Mouse (Mus musculus): ENCODE measurements around the gene Slc39a1.

Gene Slc39a1

DNA sequence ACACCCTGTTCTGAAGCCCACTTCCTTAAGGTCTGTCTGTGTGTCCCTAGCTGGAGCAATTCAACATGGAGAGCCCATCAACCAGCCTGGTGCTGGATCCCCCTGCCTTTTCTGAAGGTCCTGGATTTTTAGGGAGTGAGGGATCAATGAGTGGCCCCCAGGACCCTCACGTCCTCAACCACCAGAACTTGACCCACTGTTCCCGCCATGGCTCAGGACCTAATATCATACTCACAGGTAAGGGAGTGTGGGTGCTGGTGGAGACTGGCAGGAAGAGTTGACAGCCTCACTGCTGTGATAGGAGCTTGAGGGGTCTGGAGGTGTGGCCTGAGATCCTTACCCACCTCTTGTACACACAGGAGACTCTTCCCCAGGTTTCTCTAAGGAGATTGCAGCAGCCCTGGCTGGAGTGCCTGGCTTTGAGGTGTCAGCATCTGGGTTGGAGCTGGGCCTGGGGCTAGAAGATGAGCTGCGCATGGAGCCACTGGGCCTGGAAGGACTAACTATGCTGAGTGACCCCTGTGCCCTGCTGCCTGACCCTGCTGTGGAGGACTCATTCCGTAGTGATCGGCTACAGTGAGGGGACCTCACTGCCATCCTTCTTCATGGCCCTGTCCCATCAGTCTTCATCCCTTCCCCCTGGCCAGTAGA, 15.3 kb downstream of the Slc39a1 start:
- in situ Hi-C loops (cut with MboI; ENCODE audit: unreplicated experiment in 2 of 2) = no loop called here

- in situ Hi-C loops (cut with MboI; ENCODE audit: unreplicated experiment in 2 of 2) = no loop called here
These were observed 16.7 kb downstream of the Slc39a1 start for GRCm38 (mm10) chr3:90264687-90265033.

DNA sequence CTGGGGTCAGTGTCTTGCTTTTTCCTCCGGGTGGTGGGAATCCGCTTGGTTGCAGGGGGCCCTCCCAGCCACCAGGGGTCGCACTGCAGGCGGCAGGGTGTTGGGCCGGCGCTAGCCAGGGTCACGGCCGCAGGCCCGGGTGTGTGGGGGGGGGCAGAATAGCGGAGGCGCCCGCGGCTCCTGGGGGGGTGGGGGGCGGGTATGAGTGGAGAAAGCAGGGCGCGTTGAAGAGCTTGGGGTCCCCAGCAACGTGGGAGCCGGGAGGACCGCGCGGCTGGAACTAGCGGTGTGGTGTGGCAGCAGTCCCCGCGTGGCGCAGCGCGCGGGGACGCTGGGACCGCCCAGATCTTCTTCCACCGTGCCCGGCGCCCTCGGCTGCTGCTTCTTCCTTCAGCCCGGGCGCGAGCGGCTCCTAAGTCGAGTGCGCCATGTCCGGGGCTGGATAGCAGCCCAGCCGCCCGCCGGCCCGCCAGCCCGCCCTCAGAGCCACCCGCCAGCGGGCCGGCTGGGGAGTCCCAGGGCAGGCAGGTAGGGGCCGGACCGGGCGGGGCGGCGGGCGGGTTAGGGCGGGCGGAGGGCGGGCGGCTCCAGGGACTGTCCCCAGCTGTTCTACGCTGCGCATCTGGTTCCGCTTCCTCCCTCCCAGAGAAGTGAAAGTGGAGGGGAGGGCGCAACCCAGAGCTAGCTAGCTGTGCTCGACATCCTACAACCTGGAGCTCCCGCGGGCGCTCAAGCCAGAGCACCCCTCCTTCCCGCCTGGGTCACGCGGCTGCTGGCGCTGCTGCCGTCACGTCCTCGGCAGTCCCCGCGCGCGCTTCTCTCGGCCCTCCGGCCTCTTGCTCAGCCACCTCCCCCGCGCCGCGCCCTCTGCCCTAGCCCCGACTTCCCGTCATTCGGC, 17.3 kb downstream of the Slc39a1 start, which contains the start of gene Dennd4b:
Gene Dennd4b, plus strand, starts transcription at position 152 of the 898 bp plus-strand sequence.
- in situ Hi-C loops (cut with MboI; ENCODE audit: unreplicated experiment in 2 of 2) = no loop called here

DNA sequence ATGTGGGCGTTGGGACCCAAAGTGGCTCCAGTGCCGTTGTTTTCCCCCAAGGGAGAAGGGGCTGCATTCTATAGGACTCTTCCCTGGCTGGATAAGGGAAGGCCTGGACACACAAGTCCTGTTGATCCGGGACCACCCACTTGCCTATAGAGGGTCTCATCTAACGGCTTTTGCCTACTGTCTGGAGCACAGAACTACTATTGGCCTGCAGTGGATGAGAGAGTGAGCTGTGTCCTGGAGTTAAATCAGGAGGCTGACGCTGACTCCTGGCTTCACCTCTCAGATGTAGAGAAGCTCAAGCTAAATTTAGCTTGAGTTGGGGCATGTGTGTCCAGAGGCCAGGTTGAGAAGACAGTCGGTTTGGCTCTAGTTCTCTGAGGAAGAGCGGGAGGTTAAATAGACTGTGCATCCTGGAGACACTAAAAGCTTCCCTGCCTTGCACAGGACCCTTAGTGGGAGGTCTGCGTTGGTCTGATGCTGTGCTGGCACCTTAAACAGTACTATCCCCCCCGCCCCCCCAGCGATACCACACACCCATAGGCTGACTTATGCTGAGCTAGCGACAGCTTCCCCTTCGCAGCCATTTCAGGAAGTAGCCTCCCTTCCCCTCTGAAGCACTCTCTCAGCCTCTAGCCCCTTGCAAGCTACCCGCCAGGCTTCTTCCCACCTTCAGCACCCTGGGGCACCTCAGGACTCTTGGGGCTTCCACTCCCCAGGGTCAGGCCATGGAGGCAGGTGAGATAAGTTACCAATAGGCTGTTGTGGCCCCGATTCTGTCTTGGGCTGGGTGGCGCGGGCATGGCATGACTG, 18.2 kb downstream of the Slc39a1 start:
- in situ Hi-C loops (cut with MboI; ENCODE audit: unreplicated experiment in 2 of 2) = no loop called here

DNA sequence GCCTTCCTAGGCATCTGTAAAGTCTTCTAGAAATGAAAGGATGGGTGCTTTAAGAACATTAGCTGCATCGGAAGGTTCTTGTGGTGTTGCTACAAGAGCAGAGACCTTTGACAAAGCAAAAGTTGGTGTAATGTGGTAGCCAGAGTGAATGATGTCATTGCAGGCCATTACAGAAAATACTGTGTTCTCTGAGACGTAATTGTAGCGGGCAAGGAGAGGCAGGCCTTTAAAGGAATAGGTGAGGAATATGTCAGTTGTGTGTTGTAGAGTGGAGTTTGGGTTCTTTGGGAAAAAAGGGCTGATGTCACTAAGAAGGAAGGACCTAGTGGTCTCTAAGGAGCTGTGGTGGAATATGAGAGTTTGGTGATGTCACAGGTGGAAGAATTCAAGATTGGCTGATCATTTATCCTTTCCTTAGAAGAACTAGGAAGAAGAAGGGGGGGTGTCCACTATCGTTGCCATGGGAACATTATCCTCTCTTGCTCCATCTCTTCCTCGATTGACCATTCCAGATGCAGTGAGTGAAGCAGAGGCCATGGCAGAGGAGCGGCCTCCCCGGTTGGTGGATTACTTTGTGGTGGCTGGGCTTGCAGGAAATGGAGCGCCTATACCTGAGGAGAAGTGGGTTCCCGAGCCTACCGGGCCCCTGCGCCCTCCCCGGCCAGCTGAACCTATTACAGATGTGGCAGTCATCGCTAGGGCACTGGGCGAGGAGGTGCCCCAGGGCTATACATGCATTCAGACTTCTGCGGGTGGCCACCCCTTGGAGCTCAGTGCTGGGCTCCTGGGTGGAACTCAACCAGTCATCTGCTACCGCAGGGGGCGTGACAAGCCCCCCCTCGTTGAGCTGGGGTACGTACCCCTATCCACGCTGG, 19.2 kb downstream of the Slc39a1 start:
- in situ Hi-C loops (cut with MboI; ENCODE audit: unreplicated experiment in 2 of 2) = no loop called here

GRCm38 (mm10) chr3:90268190-90268589, 20.2 kb downstream of the Slc39a1 start:
- in situ Hi-C loops (cut with MboI; ENCODE audit: unreplicated experiment in 2 of 2) = no loop called here

- in situ Hi-C loops (cut with MboI; ENCODE audit: unreplicated experiment in 2 of 2) = no loop called here
These were observed 21.0 kb downstream of the Slc39a1 start for GRCm38 (mm10) chr3:90268971-90269370.

- in situ Hi-C loops (cut with MboI; ENCODE audit: unreplicated experiment in 2 of 2) = loop anchor here in 1 of 2 experiments (5.0 kb wide), 1 partner anchor 87 kb away; no protein-coding TSS in a partner anchor
These were observed 22.8 kb downstream of the Slc39a1 start for GRCm38 (mm10) chr3:90270784-90271183.

DNA sequence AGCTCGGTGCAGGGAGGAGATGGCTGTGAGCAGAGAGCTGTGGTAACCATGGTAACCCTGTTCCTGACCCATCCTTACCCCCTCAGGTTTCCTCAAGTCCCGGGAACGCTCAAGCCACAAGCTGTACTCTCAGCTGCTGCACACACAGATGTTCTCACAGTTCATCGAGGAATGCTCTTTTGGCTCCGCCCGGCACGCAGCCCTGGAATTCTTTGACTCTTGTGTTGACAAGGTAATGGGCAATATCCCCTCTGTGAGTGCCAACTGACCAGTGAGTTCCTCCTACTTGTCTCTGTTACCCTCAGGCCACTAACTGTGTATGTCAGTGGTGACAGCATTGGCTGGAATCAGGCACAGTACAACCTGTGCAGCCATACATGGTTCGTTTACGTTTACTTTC, 24.2 kb downstream of the Slc39a1 start:
- in situ Hi-C loops (cut with MboI; ENCODE audit: unreplicated experiment in 2 of 2) = loop anchor here in 1 of 2 experiments (5.0 kb wide), 1 partner anchor 85 kb away; no protein-coding TSS in a partner anchor

DNA sequence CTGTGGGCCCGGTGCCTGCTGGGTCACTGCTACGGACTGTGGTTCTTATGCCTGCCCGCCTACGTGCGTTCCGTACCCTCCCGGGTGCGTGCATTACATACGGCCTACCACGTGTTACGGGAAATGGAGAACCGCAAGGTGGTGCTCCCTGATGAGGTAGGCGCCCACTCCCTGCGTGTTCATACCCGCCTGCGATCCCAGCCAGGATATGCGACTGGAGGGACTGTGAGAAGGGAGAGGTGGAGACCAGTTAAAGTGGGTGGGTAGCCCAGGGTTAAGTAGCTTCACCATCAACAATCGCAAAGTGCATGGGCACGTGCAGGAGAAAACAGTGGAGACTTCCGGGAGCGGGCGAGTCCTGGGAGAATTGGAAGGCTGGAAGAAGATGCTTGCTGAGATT, 25.9 kb downstream of the Slc39a1 start:
- in situ Hi-C loops (cut with MboI; ENCODE audit: unreplicated experiment in 2 of 2) = loop anchor here in 1 of 2 experiments (5.0 kb wide), 1 partner anchor 83 kb away; no protein-coding TSS in a partner anchor

DNA sequence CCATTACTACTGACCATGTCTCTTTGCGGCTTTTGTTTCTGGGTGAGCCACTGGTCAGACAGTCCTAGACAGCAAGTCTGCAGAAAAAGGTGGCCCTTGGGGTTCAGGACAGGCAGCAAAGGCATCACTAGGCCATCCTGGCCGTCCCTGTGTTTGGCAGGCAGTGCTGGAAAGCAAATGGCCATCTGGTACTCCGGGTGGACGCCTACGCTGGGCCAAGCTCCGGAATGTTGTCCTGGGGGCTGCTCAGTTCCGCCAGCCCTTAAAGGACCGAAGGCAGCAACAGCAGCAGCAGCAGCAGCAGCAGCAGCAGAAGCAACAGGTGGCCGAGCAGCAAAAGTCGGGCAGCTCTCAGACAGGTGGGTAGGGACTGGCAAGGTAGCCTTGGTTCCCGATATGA, 27.3 kb downstream of the Slc39a1 start:
- in situ Hi-C loops (cut with MboI; ENCODE audit: unreplicated experiment in 2 of 2) = no loop called here

GRCm38 (mm10) chr3:90276858-90277257, 28.9 kb downstream of the Slc39a1 start:
- in situ Hi-C loops (cut with MboI; ENCODE audit: unreplicated experiment in 2 of 2) = no loop called here

GRCm38 (mm10) chr3:90277793-90278192, 29.8 kb downstream of the Slc39a1 start:
- in situ Hi-C loops (cut with MboI; ENCODE audit: unreplicated experiment in 2 of 2) = no loop called here

GRCm38 (mm10) chr3:90278211-90278610, 30.2 kb downstream of the Slc39a1 start:
- in situ Hi-C loops (cut with MboI; ENCODE audit: unreplicated experiment in 2 of 2) = no loop called here

DNA sequence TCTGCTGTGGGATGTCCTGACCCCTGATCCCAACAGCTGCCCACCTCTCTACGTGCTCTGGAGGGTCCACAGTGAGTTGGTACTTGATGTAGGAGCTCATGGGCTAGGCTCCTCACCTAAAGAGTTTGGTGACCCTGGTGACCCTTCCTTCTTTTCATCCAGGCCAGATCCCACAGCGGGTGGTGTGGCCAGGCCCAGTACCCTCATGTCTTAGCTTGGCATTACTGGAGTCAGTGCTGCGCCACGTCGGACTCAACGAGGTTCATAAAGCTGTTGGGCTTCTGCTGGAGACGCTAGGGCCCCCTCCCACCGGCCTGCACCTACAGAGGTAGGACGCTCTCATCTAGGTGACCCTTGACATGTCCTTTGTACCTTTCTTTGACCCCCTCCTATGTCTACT, 31.2 kb downstream of the Slc39a1 start:
- in situ Hi-C loops (cut with MboI; ENCODE audit: unreplicated experiment in 2 of 2) = no loop called here

DNA sequence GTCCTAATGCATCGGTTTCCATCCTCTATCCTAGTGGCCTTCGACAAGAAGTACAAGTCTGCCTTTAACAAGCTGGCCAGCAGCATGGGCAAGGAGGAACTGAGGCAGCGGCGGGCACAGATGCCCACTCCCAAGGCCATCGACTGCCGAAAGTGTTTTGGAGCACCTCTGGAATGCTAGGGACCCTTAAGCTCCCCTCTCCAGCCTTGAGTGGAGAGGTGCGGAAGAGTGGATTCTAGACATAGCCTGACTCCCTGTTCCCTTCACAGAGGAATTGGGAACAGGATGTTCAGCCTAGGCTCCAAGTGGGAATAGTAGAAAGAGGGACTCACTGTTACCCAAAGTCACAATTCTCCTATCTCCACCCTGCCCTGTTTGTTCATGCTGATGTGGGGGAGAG, 31.8 kb downstream of the Slc39a1 start:
- in situ Hi-C loops (cut with MboI; ENCODE audit: unreplicated experiment in 2 of 2) = loop anchor here in 1 of 2 experiments (10.0 kb wide), 1 partner anchor 95 kb away; no protein-coding TSS in a partner anchor

DNA sequence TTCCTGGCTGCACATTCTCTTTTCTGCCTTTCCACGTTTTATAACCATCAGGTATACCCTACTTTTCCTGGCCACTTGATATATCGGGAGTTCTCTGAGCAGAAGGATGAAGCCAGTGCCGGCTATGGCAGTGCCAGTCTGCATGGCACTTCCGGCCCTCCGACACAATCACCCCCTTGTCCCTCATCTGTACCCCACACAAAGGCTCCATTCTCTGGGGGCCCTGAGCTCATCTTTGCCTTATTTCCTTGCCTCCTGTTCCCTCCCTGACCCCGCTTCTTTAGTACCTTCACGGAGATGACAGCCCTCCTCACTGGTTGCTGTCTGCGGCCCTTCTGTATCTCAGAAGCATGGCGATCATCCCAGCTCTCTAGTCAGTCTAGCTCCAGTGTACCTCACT, 32.7 kb downstream of the Slc39a1 start:
- in situ Hi-C loops (cut with MboI; ENCODE audit: unreplicated experiment in 2 of 2) = loop anchor here in 1 of 2 experiments (10.0 kb wide), 1 partner anchor 94 kb away; no protein-coding TSS in a partner anchor

GRCm38 (mm10) chr3:90284150-90284549, 36.2 kb downstream of the Slc39a1 start:
- in situ Hi-C loops (cut with MboI; ENCODE audit: unreplicated experiment in 2 of 2) = loop anchor here in 1 of 2 experiments (10.0 kb wide), 1 partner anchor 91 kb away; no protein-coding TSS in a partner anchor

DNA sequence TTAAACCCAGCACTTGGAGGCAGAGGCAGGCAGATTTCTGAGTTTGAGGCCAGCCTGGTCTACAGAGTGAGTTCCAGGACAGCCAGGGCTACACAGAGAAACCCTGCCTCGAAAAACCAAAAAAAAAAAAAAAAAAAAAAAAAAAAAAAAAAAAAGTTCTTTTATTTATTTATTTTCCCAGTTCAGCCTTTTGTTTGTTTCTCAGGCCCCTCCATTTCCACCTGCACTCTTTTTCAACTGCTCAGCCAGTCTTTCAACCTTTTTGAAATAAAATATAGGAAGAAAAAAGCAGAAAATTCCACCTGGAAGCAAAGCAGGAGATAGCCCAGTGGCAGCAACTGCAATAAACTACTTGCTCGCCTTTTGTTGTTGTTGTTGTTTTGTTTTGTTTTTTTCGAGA, 41.4 kb downstream of the Slc39a1 start:
- in situ Hi-C loops (cut with MboI; ENCODE audit: unreplicated experiment in 2 of 2) = loop anchor here in 1 of 2 experiments (10.0 kb wide), 1 partner anchor 85 kb away; no protein-coding TSS in a partner anchor

DNA sequence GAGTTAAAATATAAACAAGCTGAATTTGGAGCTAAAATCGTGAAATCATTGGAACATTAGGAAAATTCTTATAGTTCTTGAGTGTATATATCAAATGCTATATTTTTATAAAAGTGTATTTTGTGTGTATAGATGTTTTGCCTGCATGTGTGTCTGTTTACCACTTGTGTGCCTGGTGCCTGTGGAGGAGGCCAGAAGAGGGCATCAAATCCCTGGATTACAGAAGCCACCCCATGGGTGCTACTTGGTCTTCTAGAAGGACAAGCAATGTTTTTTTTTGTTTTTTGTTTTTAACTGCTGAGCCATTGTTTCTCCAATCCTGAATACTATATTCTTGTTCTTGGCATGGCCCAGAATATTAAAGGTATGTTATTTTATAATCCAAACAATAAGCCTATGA, 42.6 kb downstream of the Slc39a1 start:
- in situ Hi-C loops (cut with MboI; ENCODE audit: unreplicated experiment in 2 of 2) = no loop called here

Measured in v-Abl transformed pro-B cells (cell line).